9 mouse cellular contexts compared by ENCODE assay signal in the genomic region with DNA sequence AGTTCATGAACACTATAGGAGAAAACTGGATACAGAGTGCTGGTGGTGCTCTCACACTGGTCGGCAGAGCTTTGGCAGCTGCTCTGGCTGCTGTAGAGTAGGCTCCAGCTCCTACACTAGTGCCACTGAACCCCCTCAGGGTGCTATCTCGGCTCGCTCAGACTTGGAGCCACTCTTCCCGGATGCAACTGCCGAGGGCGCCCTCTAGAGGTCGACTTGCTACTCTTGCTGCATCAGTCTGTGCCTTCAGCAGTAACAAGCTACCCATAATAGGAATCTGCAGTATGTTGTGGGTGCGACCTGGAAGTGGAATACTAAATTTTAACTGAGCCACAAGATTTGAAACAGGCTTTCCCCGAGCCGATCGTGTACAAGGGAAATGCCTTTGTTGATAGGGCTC. TPM values are rescaled to one million over a fixed set of nuclear protein-coding genes. Genes with fewer than 3 reads are reported as not detected.
DNase-seq lines count a peak whose midpoint lies in the region; ATAC-seq and TF ChIP-seq lines count a peak whose summit lies in the region.
"Had no signal": no experiment of that assay in that cellular context is flagged by ENCODE, and none has a peak within 500 bp of the region (broad histone marks: within the 10 kb centered on the region; RNA-seq: fewer than 3 reads in every experiment).

No protein-coding gene starts in this region.

- H3K36me3 ChIP-seq in MEL (ENCODE audit: control insufficient read depth in 1 of 2, insufficient read depth in 2 of 2, low read length in 2 of 2), result peaks cover 0 to 7% of the 10 kb centered on the region in 2 experiments; a peak in 2 of 4 replicates
- H3K36me3 ChIP-seq in liver, postnatal 0 days (replicated peaks; ENCODE audit: insufficient read depth, low read length), result no peaks in the 10 kb centered on the region
- H3K36me3 ChIP-seq: limb, embryonic 12.5 days had no signal

- H3K4me1 ChIP-seq in MEL (ENCODE audit: control insufficient read depth in 1 of 2, insufficient read depth in 2 of 2, low read length in 2 of 2), result peaks cover 2 to 5% of the 10 kb centered on the region in 2 experiments; a peak in 3 of 4 replicates
- H3K4me1 ChIP-seq in liver, postnatal 0 days (ENCODE audit: insufficient read depth), result peaks cover 12% of the 10 kb centered on the region; the same call in 1 of the 2 replicates

- H3K27ac ChIP-seq in MEL (ENCODE audit: control insufficient read depth, low read depth, low read length), result no peak overlapping the region
- no peak overlapping the region for H3K27ac ChIP-seq in liver, postnatal 0 days (ENCODE audit: low read depth)
- H3K27ac ChIP-seq: limb, embryonic 12.5 days had no signal

- no peak overlapping the region; a peak in 1 of 4 replicates for H3K4me3 ChIP-seq in MEL (ENCODE audit: control insufficient read depth in 1 of 2, insufficient read depth in 1 of 2, low read depth in 2 of 2, low read length in 2 of 2)
- no peak overlapping the region for H3K4me3 ChIP-seq in liver, postnatal 0 days (ENCODE audit: low read depth, low read length)
- H3K4me3 ChIP-seq: limb, embryonic 12.5 days had no signal

- H3K9ac ChIP-seq in MEL (ENCODE audit: control insufficient read depth, low read depth, low read length, poor library complexity, severe bottlenecking), result no peak overlapping the region
- H3K9ac ChIP-seq in liver, postnatal 0 days (replicated peaks), result no peak overlapping the region
- H3K9ac ChIP-seq: limb, embryonic 12.5 days had no signal

- WGBS in liver, postnatal 0 days (ENCODE audit: insufficient replicate concordance), result under 1% methylated on average over 11 of the region's 11 CpGs

- TF ChIP-seq POLR2A in MEL (IDR thresholded peaks at IDR 0.05; ENCODE audit: control insufficient read depth in 1 of 2, insufficient read depth in 1 of 2, low read depth in 1 of 2, low read length in 2 of 2, poor library complexity in 1 of 2), result no peak

- peak; percentile 89 to 97 (median 95) for TF ChIP-seq CTCF in MEL (IDR thresholded peaks at IDR 0.05 in 2 of 3, conservative IDR thresholded peaks at IDR 0.05 in 1 of 3; ENCODE audit: control insufficient read depth in 1 of 3, insufficient read depth in 1 of 3, low read depth in 2 of 3, low read length in 3 of 3, poor library complexity in 1 of 3, severe bottlenecking in 1 of 3)
- peak; percentile 96 for TF ChIP-seq CTCF in liver, postnatal 0 days (IDR thresholded peaks at IDR 0.05; ENCODE audit: low read depth)

- ATAC-seq in liver, postnatal 0 days, result peak; percentile 84

- TF ChIP-seq EP300 in MEL (IDR thresholded peaks at IDR 0.05; ENCODE audit: low read depth in 1 of 2, low read length in 2 of 2), result no peak
- TF ChIP-seq EP300 in liver, postnatal 0 days (IDR thresholded peaks at IDR 0.05; ENCODE audit: low read depth), result no peak

- H3K9me3 ChIP-seq in MEL (replicated peaks; ENCODE audit: insufficient read depth, low read length), result no peaks in the 10 kb centered on the region
- no peaks in the 10 kb centered on the region for H3K9me3 ChIP-seq in liver, postnatal 0 days (ENCODE audit: low read length)
- H3K9me3 ChIP-seq: limb, embryonic 12.5 days had no signal

- no peaks in the 10 kb centered on the region for H3K79me2 ChIP-seq in MEL (ENCODE audit: control insufficient read depth, insufficient read depth, low read length, poor library complexity)

- peaks cover 0 to 2% of the 10 kb centered on the region in 2 experiments; a peak in 2 of 4 replicates for H3K27me3 ChIP-seq in MEL (ENCODE audit: control insufficient read depth in 1 of 2, insufficient read depth in 2 of 2, low read length in 2 of 2)
- H3K27me3 ChIP-seq in liver, postnatal 0 days (ENCODE audit: insufficient read depth, low read length), result no peaks in the 10 kb centered on the region
- H3K27me3 ChIP-seq: limb, embryonic 12.5 days had no signal

- peak; percentile 78 for TF ChIP-seq RAD21 in MEL (IDR thresholded peaks at IDR 0.05; ENCODE audit: low read depth, low read length)

- no peak overlapping the region for H3K4me2 ChIP-seq in liver, postnatal 0 days (ENCODE audit: low read depth, low read length)
- H3K4me2 ChIP-seq: limb, embryonic 12.5 days had no signal

- intact Hi-C loops in gastrocnemius, postnatal 36 days (cut with DNase I), result loop anchor here (5.0 kb wide), 1 partner anchor 72 kb away; no protein-coding TSS in a partner anchor

- DNase-seq in 416B (ENCODE audit: low read depth), result peak; percentile 94
- peak; percentile 94 for DNase-seq in MEL (ENCODE audit: low read depth, low spot score)
- peak; percentile 75 to 79 for DNase-seq in cerebellum, postnatal 10 days
- DNase-seq in gastrocnemius, postnatal 36 days, result peak; percentile 44 to 64
- DNase-seq in kidney, postnatal 4 days, result peak; percentile 89
- peak; percentile 94 for DNase-seq in liver, postnatal 0 days
- peak; percentile 70 for DNase-seq in right cerebral cortex, adult 18-20 months
- DNase-seq in urinary bladder, adult 18-20 months (ENCODE audit: low spot score in 2 of 2), result peak; percentile 42 to 72

TF ChIP-seq in MEL, 35 proteins besides CTCF, POLR2A, EP300 and RAD21:
- TF ChIP-seq TCF12 (IDR thresholded peaks at IDR 0.05; ENCODE audit: low read depth, low read length) (no peak; the same call in 1 of the 2 replicates), ZKSCAN1 (IDR thresholded peaks at IDR 0.05; ENCODE audit: low read depth, low read length) (no peak), JUND (IDR thresholded peaks at IDR 0.05; ENCODE audit: low read depth, low read length) (no peak), NELFE (IDR thresholded peaks at IDR 0.05; ENCODE audit: low read depth, low read length) (no peak), UBTF (IDR thresholded peaks at IDR 0.05; ENCODE audit: borderline replicate concordance, insufficient read depth, low read depth, low read length) (no peak), MAFK (IDR thresholded peaks at IDR 0.05; ENCODE audit: borderline replicate concordance, low read depth, low read length) (no peak), USF1 (IDR thresholded peaks at IDR 0.05; ENCODE audit: low read depth, low read length) (no peak), MAX (IDR thresholded peaks at IDR 0.05; ENCODE audit: low read length) (no peak), ZNF384 (IDR thresholded peaks at IDR 0.05; ENCODE audit: low read depth, low read length) (0 out of 2 replicates have a peak, but pooled peaks have one; percentile 15), MYC (IDR thresholded peaks at IDR 0.05; ENCODE audit: low read depth, low read length) (no peak), ETS1 (IDR thresholded peaks at IDR 0.05; ENCODE audit: low read depth, low read length) (no peak), NRF1 (IDR thresholded peaks at IDR 0.05; ENCODE audit: insufficient read depth, low read depth, low read length, poor library complexity, severe bottlenecking) (no peak), POLR2AphosphoS5 (IDR thresholded peaks at IDR 0.05; ENCODE audit: borderline replicate concordance, low read depth, low read length) (no peak), BHLHE40 (IDR thresholded peaks at IDR 0.05; ENCODE audit: borderline replicate concordance, low read depth, low read length) (peak; percentile 39; the same call in 1 of the 2 replicates), HCFC1 (IDR thresholded peaks at IDR 0.05; ENCODE audit: low read depth, low read length) (0 out of 2 replicates have a peak, but pooled peaks have one; percentile 32), ZC3H11A (IDR thresholded peaks at IDR 0.05; ENCODE audit: low read depth, low read length) (peak; percentile 66), SMC3 (IDR thresholded peaks at IDR 0.05; ENCODE audit: low read depth, low read length) (peak; percentile 74), TAL1 (IDR thresholded peaks at IDR 0.05; ENCODE audit: low read length) (no peak), CHD1 (IDR thresholded peaks at IDR 0.05; ENCODE audit: low read depth, low read length) (no peak), E2F4 (IDR thresholded peaks at IDR 0.05; ENCODE audit: borderline replicate concordance, low read depth, low read length) (no peak), GATA1 (IDR thresholded peaks at IDR 0.05; ENCODE audit: low read depth, low read length) (no peak), TBP (IDR thresholded peaks at IDR 0.05; ENCODE audit: low read depth, low read length) (no peak), MEF2A (IDR thresholded peaks at IDR 0.05; ENCODE audit: extremely low read depth, insufficient replicate concordance, low read depth, low read length, poor library complexity, severe bottlenecking) (no peak), KAT2A (conservative IDR thresholded peaks at IDR 0.05; ENCODE audit: low read depth, low read length) (no peak), POLR2AphosphoS2 (IDR thresholded peaks at IDR 0.05; ENCODE audit: low read length) (no peak), RCOR1 (IDR thresholded peaks at IDR 0.05; ENCODE audit: low read depth, low read length) (0 out of 2 replicates have a peak, but pooled peaks have one; percentile 22), GABPA (IDR thresholded peaks at IDR 0.05; ENCODE audit: low read depth, low read length) (no peak), MXI1 (IDR thresholded peaks at IDR 0.05; ENCODE audit: low read depth, low read length) (no peak), ELF1 (IDR thresholded peaks at IDR 0.05; ENCODE audit: low read depth, low read length) (peak; percentile 66; the same call in 1 of the 2 replicates), MYB (IDR thresholded peaks at IDR 0.05; ENCODE audit: low read depth, low read length) (no peak), USF2 (IDR thresholded peaks at IDR 0.05; ENCODE audit: borderline replicate concordance in 1 of 2, insufficient read depth in 1 of 2, low read depth in 1 of 2, low read length in 2 of 2) (no peak)

RNA-seq across cellular contexts. Expression of a gene that starts 40.5 kb away (rescaled TPM):
- total RNA-seq in MEL (2012; rRNA removed), result 30.2 and 30.9 TPM in 2 replicates
- 10 to 100 TPM in 1 of 2 experiments, not detected in 1; 41.2 TPM for polyA plus RNA-seq in MEL (2012; ENCODE audit: insufficient read depth in 1 of 2, insufficient read length in 2 of 2, low read depth in 1 of 2, low replicate concordance in 2 of 2, missing spikeins in 1 of 2)
- 10 to 100 TPM; 40.6 to 48.2 TPM for total RNA-seq in gastrocnemius, postnatal 36 days (2021)
- 15.2 and 18.9 TPM in 2 replicates for polyA plus RNA-seq in liver, postnatal 0 days (2015; fragmentation: Nextera tagmentation; extraction: Ambion mirVana)
